Mouse (Mus musculus): ENCODE measurements around the gene Fam169a. TPM values are rescaled to one million over a fixed set of nuclear protein-coding genes. Genes with fewer than 3 reads are reported as not detected.

Gene Fam169a
- 1.3 TPM for polyA plus RNA-seq (2014; fragmentation: Illumina TruSeq; extraction: RNeasy Lipid Tissue Mini Kit (QIAGEN cat#74804); ENCODE audit: low read depth, low replicate concordance)

DNA sequence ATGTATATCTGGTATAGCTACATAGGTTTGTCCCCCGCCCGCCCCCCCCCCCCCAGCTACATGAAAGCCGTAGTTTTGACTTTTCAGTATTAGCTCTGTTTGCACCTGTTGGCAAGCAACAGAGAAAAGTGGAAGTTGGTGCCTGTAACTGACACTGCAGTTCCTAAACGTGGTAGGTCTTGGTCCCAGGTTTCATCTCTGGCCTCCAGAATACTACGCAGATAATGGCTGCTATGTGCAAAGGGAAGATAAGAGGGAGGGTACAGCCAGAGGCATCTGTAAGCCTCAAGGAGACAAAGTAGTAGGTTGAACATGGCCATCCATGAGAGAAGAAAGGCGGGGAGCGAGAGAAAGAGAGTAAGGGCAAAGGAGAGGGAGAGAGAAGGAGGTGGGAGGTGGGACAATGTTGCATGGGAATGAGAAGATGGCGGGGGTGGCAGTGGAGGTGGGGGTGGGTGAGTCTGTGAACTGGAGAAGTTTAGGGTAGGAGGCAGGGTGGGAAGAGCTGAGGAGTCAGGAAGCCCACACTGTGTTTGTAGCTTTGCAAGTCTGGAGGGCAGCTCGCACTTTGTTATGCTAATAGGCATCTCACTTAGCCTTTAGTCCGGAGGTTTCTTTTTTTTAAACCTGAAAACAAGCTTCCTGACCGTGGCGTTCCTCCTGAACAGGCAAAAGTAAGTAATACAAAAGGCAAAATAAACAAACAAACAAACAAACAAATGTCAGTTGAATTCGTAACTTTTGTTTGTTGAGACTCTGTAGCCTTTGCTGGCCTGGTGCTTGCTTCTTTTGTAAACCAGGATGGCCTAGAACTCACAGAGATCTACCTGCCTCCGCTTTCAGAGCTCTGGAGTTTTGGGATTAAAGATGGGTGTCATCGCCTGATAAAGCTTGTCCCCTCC lies at the start of gene Fam169a:
Fam169a (plus strand) TSS at position 638 of the 902 bp plus-strand sequence.

DNA sequence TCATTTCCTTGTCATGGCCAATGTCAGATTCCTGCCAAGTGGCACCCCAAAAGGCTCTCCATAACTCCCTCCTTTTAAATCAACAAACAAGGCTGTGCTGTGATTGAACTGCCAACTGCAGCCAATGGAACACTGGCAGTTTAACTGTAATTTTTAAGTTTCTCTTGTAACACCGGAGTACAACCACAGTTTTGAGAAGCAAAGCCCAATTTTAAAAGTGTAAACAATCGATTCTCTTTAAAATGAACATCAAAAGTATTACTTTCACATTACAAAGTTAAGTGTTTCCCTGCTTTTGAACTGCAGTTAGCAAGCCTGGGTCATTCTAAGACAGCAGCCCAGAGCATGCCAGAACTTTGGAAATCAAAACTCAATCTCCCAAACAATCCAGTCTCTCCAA lies 32.8 kb upstream of the Fam169a start, which contains the start of gene 1700029F12Rik:
1700029F12Rik (minus strand) TSS at position 101 of the 400 bp plus-strand sequence.

DNA sequence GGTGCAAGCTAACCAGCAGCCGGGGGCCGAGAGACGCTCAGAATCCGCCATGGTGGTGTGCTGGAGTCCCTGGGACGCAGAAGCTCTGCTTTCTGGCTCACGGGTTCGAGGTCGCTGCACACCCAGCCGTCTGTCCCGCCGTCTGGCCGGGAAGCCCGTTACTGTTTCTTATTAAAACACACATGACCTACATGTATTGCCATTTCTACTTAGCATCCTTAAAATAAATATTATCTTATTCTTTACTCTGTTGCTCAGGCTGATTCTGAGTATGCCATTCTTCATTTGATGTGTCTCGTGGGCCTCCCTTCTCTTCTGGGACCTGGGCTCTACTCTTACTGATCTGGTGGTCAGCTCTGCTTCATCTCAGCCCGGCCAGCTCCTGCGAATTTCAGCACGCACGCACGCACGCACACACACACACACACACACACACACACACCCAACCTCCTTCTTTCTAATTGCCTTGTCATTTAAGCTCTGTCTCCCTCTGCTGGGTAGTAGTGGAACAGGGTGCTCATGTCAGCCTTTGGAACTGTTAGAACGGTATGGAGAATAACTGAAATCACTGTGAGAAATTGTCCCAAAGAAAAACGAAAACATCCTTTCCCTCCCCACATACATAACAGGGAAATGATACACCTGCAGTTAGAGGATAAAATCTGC lies 32.2 kb downstream of the Fam169a start, which contains the start of gene Gm6169:
Gm6169 (minus strand) TSS at position 51 of the 666 bp plus-strand sequence.

DNA sequence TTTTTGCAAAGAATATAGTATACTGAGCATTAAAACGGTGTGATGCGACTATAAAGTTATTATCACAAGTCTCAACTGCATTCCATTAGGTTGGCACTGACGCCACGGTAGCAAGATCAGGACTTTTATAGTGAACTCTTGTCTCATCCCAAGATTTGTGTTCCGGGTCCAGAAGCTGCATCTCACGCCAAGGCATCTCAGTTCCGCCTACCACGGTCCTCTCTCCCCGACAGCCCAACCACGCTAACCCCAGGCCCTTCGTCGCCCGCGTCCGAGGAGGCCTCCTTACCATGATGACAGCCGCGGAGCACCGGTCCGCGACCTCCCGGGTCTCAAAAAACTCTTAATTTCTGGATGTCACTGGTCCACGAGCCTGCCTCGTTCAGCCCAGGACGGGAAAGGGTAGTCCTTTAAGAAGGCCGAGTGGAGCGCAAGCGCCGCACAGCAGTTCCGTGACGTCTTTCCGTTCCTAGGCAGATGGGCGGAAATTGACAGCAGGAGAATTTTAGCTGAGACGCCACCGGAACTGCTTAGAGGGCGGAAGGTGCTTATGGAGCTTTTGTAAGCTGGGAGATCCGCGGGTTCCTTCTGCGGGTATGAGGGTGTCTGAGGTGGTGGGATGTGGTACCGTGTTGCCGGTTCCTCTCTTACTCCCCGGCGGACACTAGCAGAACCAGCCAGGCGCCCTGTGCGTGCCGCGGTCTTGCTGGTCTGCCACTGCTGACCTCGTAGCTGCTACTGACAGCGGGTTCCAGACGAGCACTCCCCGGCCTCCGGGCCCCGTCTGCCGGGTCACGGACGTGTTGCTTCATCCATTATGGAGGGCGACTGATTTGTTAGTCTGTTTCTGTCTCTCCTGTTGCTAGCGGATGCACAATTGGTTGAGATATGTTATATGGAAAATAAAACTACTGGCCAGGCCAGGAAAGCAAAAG lies 70.6 kb downstream of the Fam169a start, which contains the start of the genes Gfm2 and Nsa2:
Gfm2 (plus strand) TSS at position 472 of the 935 bp plus-strand sequence.
Nsa2 (minus strand) TSS at position 472 of the 935 bp plus-strand sequence.

Other genes with a start within 250 kb of the Fam169a start
- 3.0 TPM for gene Gcnt4, start 142.6 kb upstream of the Fam169a start, polyA plus RNA-seq (2014; fragmentation: Illumina TruSeq; extraction: RNeasy Lipid Tissue Mini Kit (QIAGEN cat#74804); ENCODE audit: low read depth, low replicate concordance)
- not detected for gene 1700029F12Rik, start 32.9 kb upstream of the Fam169a start, polyA plus RNA-seq (2014; fragmentation: Illumina TruSeq; extraction: RNeasy Lipid Tissue Mini Kit (QIAGEN cat#74804); ENCODE audit: low read depth, low replicate concordance)
- gene Gm6169, start 32.0 kb downstream of the Fam169a start, polyA plus RNA-seq (2014; fragmentation: Illumina TruSeq; extraction: RNeasy Lipid Tissue Mini Kit (QIAGEN cat#74804); ENCODE audit: low read depth, low replicate concordance) = 28.2 TPM
- gene Gfm2, start 70.7 kb downstream of the Fam169a start, polyA plus RNA-seq (2014; fragmentation: Illumina TruSeq; extraction: RNeasy Lipid Tissue Mini Kit (QIAGEN cat#74804); ENCODE audit: low read depth, low replicate concordance) = 73.6 TPM
- 285 TPM for gene Nsa2, start 70.7 kb downstream of the Fam169a start, polyA plus RNA-seq (2014; fragmentation: Illumina TruSeq; extraction: RNeasy Lipid Tissue Mini Kit (QIAGEN cat#74804); ENCODE audit: low read depth, low replicate concordance)
- 481 TPM for gene Hexb, start 131.1 kb downstream of the Fam169a start, polyA plus RNA-seq (2014; fragmentation: Illumina TruSeq; extraction: RNeasy Lipid Tissue Mini Kit (QIAGEN cat#74804); ENCODE audit: low read depth, low replicate concordance)
- 9.9 TPM for gene Enc1, start 173.8 kb downstream of the Fam169a start, polyA plus RNA-seq (2014; fragmentation: Illumina TruSeq; extraction: RNeasy Lipid Tissue Mini Kit (QIAGEN cat#74804); ENCODE audit: low read depth, low replicate concordance)